Mouse (Mus musculus) layer of hippocampus, adult 11-12 months (tissue): ENCODE measurements at regions not wholly inside any gene's neighbourhood (a gene's known extent, or its start where the extent isn't known, plus 50 kb on each side); places are given as distances from the start of the nearest gene placed in this dataset.

Source experiments
- DNase-seq: peaks from one replicate; pipeline ENCODE4 v3.0.0; 2022; ENCODE audit warnings: low spot score

DNA sequence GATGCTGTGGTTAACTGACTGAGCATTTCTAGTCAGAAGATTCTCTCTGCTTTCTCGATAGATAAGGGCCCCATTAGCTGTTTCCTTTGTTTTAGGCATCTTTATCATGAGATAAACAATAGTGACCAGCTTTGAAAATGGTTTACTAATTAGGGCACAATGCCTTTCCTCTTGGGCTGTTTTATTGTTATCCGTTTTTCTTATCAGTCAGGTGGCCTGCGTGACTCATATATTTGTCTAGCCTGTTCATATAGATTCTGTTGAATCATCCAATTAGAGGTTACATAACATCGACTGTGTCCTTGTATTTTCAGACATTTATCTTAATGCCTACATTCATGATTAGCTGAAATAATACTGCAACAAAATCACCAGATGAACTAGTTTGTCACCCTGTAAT, 531.1 kb downstream of the Gm11232 start:
- no peak for DNase-seq

- no peak for DNase-seq
Observed at GRCm38 (mm10) chr4:71218060-71218459, 539.7 kb downstream of the Gm11232 start.

- no peak for DNase-seq
Observed at GRCm38 (mm10) chr4:71187801-71188200, 570.0 kb downstream of the Gm11232 start.

DNA sequence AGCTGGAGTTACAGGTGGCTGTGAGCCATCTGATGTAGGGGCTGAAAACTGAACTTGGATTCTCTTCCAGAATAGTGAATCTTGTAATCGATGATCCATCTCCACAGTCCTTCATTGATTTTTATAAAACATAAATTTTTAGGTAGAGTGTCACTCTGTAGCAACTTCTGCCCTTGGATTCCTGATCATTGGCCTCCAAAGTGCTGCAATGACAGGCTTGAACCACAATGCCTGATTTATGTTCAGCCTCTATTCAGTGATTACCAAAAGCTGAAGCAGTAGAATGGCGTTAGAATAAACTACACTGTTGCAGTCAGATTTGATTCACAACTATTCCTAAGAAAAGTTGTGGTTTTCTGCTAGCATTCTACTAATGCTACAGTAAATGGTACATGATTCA, 580.1 kb downstream of the Gm11232 start:
- no peak for DNase-seq

DNA sequence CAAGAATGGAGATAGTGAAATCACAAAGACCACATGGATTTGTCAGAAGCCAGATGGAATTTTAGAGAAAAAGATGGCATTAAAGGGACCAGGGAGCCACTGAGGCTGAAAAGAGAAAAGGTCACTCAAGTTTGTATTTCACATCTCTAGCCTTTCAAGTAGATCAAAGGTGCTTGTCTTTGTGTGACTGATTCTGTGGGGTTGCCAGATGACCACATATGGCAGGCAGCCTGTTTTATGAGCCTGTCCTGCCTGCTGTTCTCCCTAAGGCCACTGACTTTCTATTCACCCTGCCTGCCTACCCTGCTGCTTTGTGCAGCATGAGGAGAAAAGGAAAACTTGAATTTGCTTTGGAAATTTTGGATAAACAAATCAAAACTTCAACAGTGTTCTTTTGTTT, 592.0 kb downstream of the Gm11232 start:
- no peak for DNase-seq

- DNase-seq = no peak
Observed at GRCm38 (mm10) chr4:71131670-71132317, 597.0 kb upstream of the Megf9 start.

GRCm38 (mm10) chr4:71130946-71131669, 596.3 kb upstream of the Megf9 start:
- DNase-seq = peak; percentile 8

GRCm38 (mm10) chr4:71129306-71129705, 594.5 kb upstream of the Megf9 start:
- DNase-seq = no peak
